Mouse (Mus musculus) embryonic stem cell, embryonic (primary cell): Measurements from ENCODE around the gene Tacr2.

Experiments
- CTCF ChIA-PET, 4 experiments: fragments of 300-600 bp in 2 of 4; fragments of 350-600 bp in 2 of 4; sonication (Branson Sonifier 250); formaldehyde crosslinking; loops; one replicate each; lab custom pipeline; 2022; ENCODE audit warnings: inconsistent platforms in 2 of 4; lab: Charles Lee
- POLR2A ChIA-PET, 4 experiments: fragments of 300-600 bp in 2 of 4; fragments of 350-600 bp in 2 of 4; sonication (Branson Sonifier 250); formaldehyde crosslinking; loops; one replicate each; lab custom pipeline; 2022; ENCODE audit warnings: antibody characterized with exemption in 4 of 4, inconsistent platforms in 1 of 4; lab: Charles Lee

The Tacr2 gene

GRCm38 (mm10) chr10:62252000-62252488 lies at the start of gene Tacr2:
Gene Tacr2, plus strand, starts transcription at chr10:62252438.
- ChIA-PET POLR2A (interaction anchor here in 3 of 4 experiments (0.5 to 1.6 kb wide), 7 partner anchors 9 to 434 kb away, joined by 3 to 5 read pairs (median 3); partner anchors contain the start of gene Vps26a (in 1 of the 3)), CTCF (interaction anchor here (0.7 to 3.6 kb wide), 9 partner anchors 9 to 319 kb away, joined by 3 to 35 read pairs (median 3); no protein-coding TSS in a partner anchor)

- ChIA-PET CTCF (interaction anchor here in 1 of 4 experiments (0.6 kb wide), 1 partner anchor 860 kb away, joined by 5 read pairs; no protein-coding TSS in a partner anchor), POLR2A (interaction anchor here in 3 of 4 experiments (0.6 to 2.1 kb wide), 3 partner anchors 16 to 202 kb away, joined by 3 to 6 read pairs (median 4); no protein-coding TSS in a partner anchor)
These were observed 49.7 kb upstream of the Tacr2 start for GRCm38 (mm10) chr10:62202574-62202973.

GRCm38 (mm10) chr10:62208241-62208896 lies 43.9 kb upstream of the Tacr2 start:
- POLR2A ChIA-PET = interaction anchor here in 2 of 4 experiments (0.7 to 4.1 kb wide), 6 partner anchors 8 to 279 kb away, joined by 3 to 17 read pairs (median 4); partner anchors contain the start of gene Vps26a (in 1 of the 2)
- CTCF ChIA-PET = interaction anchor here in 3 of 4 experiments (0.5 to 1.0 kb wide), 6 partner anchors 11 to 1009 kb away, joined by 3 to 6 read pairs (median 3); no protein-coding TSS in a partner anchor

GRCm38 (mm10) chr10:62211310-62211709 lies 40.9 kb upstream of the Tacr2 start:
- CTCF ChIA-PET = interaction anchor here in 2 of 4 experiments (0.6 to 1.3 kb wide), 3 partner anchors 25 to 199 kb away, joined by 3 to 6 read pairs (median 3); no protein-coding TSS in a partner anchor
- POLR2A ChIA-PET = interaction anchor here in 2 of 4 experiments (0.6 to 3.5 kb wide), 8 partner anchors 9 to 209 kb away, joined by 3 to 17 read pairs (median 4); no protein-coding TSS in a partner anchor

- POLR2A ChIA-PET = interaction anchor here in 2 of 4 experiments (0.7 to 1.5 kb wide), 3 partner anchors 17 to 568 kb away, joined by 3 read pairs; no protein-coding TSS in a partner anchor
- CTCF ChIA-PET = interaction anchor here in 2 of 4 experiments (0.7 to 1.2 kb wide), 2 partner anchors 36 to 46 kb away, joined by 3 read pairs; no protein-coding TSS in a partner anchor
These were observed 37.0 kb upstream of the Tacr2 start for GRCm38 (mm10) chr10:62215169-62215616.

- POLR2A ChIA-PET = interaction anchor here in 2 of 4 experiments (1.4 to 1.8 kb wide), 3 partner anchors 16 to 42 kb away, joined by 3 to 6 read pairs (median 3); no protein-coding TSS in a partner anchor
- CTCF ChIA-PET = interaction anchor here in 1 of 4 experiments (1.2 kb wide), 1 partner anchor 45 kb away, joined by 3 read pairs; no protein-coding TSS in a partner anchor
These were observed 36.6 kb upstream of the Tacr2 start for GRCm38 (mm10) chr10:62215633-62216032.

GRCm38 (mm10) chr10:62216595-62216994 lies 35.6 kb upstream of the Tacr2 start:
- ChIA-PET CTCF (interaction anchor here (0.6 to 1.4 kb wide), 4 partner anchors 15 to 715 kb away, joined by 3 to 4 read pairs (median 3); no protein-coding TSS in a partner anchor), POLR2A (interaction anchor here in 3 of 4 experiments (0.7 to 6.5 kb wide), 11 partner anchors 8 to 1402 kb away, joined by 3 to 60 read pairs (median 4); partner anchors contain the start of gene Tspan15 (in 1 of the 3))

GRCm38 (mm10) chr10:62217196-62217595 lies 35.0 kb upstream of the Tacr2 start:
- ChIA-PET CTCF (interaction anchor here (0.6 to 1.4 kb wide), 6 partner anchors 15 to 714 kb away, joined by 3 to 4 read pairs (median 3); no protein-coding TSS in a partner anchor), POLR2A (interaction anchor here in 3 of 4 experiments (0.7 to 6.5 kb wide), 16 partner anchors 8 to 270 kb away, joined by 3 to 60 read pairs (median 4); partner anchors contain the start of genes Tspan15 (in 1 of the 3) and Vps26a (in 1 of the 3))

GRCm38 (mm10) chr10:62218044-62218788 lies 34.0 kb upstream of the Tacr2 start:
- CTCF ChIA-PET = interaction anchor here in 1 of 4 experiments (1.4 kb wide), 1 partner anchor 31 kb away, joined by 4 read pairs; no protein-coding TSS in a partner anchor

GRCm38 (mm10) chr10:62218789-62219172 lies 33.5 kb upstream of the Tacr2 start:
- CTCF ChIA-PET = no interaction called here
- POLR2A ChIA-PET = interaction anchor here in 3 of 4 experiments (0.6 to 6.5 kb wide), 7 partner anchors 11 to 99 kb away, joined by 3 to 60 read pairs (median 5); partner anchors contain the start of gene Tspan15 (in 2 of the 3)

More at GRCm38 (mm10) chr10:62218044-62218788, 34.0 kb upstream of the Tacr2 start:
- POLR2A ChIA-PET = interaction anchor here in 3 of 4 experiments (0.6 to 6.5 kb wide), 9 partner anchors 11 to 98 kb away, joined by 3 to 60 read pairs (median 4); partner anchors contain the start of gene Tspan15 (in 2 of the 3)

GRCm38 (mm10) chr10:62220732-62221514 lies 31.3 kb upstream of the Tacr2 start:
- POLR2A ChIA-PET = interaction anchor here in 3 of 4 experiments (0.6 to 6.5 kb wide), 9 partner anchors 8 to 87 kb away, joined by 3 to 60 read pairs (median 3); partner anchors contain the start of gene Tspan15 (in 2 of the 3)
- CTCF ChIA-PET = interaction anchor here in 2 of 4 experiments (1.0 to 1.2 kb wide), 3 partner anchors 26 to 392 kb away, joined by 3 to 5 read pairs (median 3); no protein-coding TSS in a partner anchor

GRCm38 (mm10) chr10:62221647-62222046 lies 30.6 kb upstream of the Tacr2 start:
- CTCF ChIA-PET = no interaction called here
- POLR2A ChIA-PET = interaction anchor here in 2 of 4 experiments (0.7 to 6.5 kb wide), 6 partner anchors 8 to 26 kb away, joined by 3 to 60 read pairs (median 4); partner anchors contain the start of gene Tspan15 (in 2 of the 2)

GRCm38 (mm10) chr10:62222777-62223176 lies 29.5 kb upstream of the Tacr2 start:
- CTCF ChIA-PET = no interaction called here
- POLR2A ChIA-PET = interaction anchor here (0.5 to 6.5 kb wide), 4 partner anchors 10 to 1270 kb away, joined by 3 to 60 read pairs (median 4); partner anchors contain the start of gene Tspan15 (in 1 of the 4)

GRCm38 (mm10) chr10:62224231-62224630 lies 28.0 kb upstream of the Tacr2 start:
- POLR2A ChIA-PET = no interaction called here

GRCm38 (mm10) chr10:62225839-62226238 lies 26.4 kb upstream of the Tacr2 start:
- CTCF ChIA-PET = interaction anchor here in 2 of 4 experiments (0.7 to 1.8 kb wide), 3 partner anchors 35 to 115 kb away, joined by 3 to 5 read pairs (median 4); no protein-coding TSS in a partner anchor
- POLR2A ChIA-PET = interaction anchor here in 2 of 4 experiments (0.9 to 1.4 kb wide), 2 partner anchors 9 to 33 kb away, joined by 3 read pairs; no protein-coding TSS in a partner anchor

More at GRCm38 (mm10) chr10:62224231-62224630, 28.0 kb upstream of the Tacr2 start:
- CTCF ChIA-PET = no interaction called here

GRCm38 (mm10) chr10:62228126-62228525 lies 24.1 kb upstream of the Tacr2 start:
- POLR2A ChIA-PET = interaction anchor here in 3 of 4 experiments (0.6 to 1.3 kb wide), 10 partner anchors 12 to 395 kb away, joined by 3 to 11 read pairs (median 4); no protein-coding TSS in a partner anchor
- CTCF ChIA-PET = interaction anchor here in 2 of 4 experiments (0.6 to 1.1 kb wide), 2 partner anchors 33 to 250 kb away, joined by 3 read pairs; no protein-coding TSS in a partner anchor
